Mouse (Mus musculus) B cell, adult 2 months (primary cell): ENCODE measurements around the gene Soat2.
"Not testable (repeated sequence)": the region's sequence is repeated elsewhere in the genome, so short reads cannot be mapped to it uniquely, and the experiment has no call there.

ENCODE experiments used
- DNase-seq, 2 experiments: peaks; one replicate each; pipeline ENCODE4 v3.0.0; 2022

Gene Soat2

DNA sequence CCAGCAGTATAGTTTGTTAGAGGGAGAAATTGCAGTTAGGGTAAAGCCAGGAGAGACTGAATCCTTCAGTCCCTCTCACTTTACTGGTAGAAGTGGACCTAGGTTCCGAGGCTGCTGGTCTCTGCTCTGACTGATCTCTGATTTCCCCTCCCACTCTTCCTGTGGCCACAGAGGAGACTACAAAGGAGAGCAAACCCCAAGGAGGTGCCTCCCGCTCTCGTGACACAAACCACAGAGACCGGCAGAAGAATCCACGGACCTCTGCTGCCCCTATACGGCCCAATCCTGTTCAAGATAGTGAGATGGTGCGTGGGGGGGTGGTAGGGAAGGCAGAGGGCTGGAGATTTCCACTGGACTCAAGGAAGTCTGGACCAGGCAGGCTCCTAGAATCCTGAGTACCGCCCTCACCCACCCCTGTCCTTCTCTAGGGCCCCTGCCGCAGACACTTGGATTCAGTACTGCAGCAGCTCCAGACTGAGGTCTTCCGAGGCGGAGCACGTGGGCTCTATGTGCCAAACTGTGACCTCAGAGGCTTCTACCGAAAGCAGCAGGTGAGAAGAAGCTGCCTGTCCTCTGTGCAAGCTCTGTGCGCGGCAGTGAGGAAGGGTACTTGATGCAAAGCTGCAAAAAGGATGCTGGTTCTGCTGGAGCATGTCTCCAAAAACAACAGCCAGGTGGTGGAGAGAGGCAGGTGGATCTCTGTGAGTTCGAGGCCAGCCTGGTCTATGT is 2.5 kb upstream of the Soat2 start:
- no peak for DNase-seq

DNA sequence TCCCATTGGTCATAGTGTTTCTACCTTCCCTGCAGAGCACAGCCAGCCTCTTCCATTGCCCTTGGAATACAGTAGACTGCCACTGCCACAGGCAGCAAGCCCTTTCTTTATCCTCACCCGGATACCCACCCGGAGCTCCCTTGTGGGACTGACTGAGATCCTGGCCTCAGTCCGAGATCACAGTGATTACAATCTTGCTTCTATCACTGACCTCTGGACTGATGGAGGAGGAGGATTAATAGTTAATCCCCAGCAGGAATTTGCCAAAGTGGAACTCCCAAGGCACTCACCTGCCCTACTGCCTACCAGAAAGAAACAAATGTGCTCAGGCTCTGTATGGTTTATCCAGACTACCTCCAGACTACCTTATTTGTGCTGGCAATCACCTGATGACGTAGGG is 765 bp upstream of the Soat2 start:
- no peak for DNase-seq

GRCm38 (mm10) chr15:102152646-102153045 is 2.3 kb downstream of the Soat2 start:
- DNase-seq = no peak

DNA sequence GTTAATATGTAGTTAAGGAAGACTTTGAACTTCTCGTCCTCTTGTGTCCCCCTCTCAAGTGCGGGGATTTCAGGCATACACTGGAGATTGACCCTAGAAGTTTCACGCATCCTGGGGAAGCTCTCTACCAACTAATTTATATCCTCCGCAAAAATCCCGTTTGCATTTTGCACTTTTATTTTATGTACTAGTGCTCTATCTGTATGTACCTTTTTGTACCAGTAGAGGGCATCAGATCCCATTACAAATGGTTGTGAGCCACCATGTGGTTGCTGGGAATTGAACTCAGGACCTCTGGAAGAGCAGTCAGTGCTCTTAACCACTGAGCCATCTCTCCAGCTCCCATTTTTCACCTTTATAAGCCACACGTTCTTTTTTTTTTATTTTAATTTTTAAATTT is 4.7 kb downstream of the Soat2 start:
- DNase-seq = not testable (repeated sequence)

DNA sequence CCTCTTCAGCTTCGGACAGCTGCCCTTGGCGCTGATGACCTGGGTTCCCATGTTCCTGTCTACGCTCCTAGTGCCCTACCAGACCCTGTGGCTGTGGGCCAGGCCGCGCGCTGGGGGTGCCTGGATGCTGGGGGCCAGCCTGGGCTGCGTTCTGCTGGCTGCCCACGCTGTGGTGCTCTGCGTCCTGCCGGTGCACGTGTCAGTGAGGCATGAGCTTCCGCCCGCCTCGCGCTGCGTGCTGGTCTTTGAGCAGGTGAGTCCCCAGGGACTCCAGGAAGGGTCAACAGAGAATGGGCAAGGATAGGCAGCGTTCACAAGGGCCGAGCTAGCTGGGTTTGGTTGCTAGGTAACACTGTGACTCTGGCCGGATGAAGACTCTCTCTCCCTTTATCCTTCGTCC is 6.5 kb downstream of the Soat2 start:
- DNase-seq = no peak

- DNase-seq = no peak
Observed at GRCm38 (mm10) chr15:102160415-102161060, 10.2 kb downstream of the Soat2 start.

DNA sequence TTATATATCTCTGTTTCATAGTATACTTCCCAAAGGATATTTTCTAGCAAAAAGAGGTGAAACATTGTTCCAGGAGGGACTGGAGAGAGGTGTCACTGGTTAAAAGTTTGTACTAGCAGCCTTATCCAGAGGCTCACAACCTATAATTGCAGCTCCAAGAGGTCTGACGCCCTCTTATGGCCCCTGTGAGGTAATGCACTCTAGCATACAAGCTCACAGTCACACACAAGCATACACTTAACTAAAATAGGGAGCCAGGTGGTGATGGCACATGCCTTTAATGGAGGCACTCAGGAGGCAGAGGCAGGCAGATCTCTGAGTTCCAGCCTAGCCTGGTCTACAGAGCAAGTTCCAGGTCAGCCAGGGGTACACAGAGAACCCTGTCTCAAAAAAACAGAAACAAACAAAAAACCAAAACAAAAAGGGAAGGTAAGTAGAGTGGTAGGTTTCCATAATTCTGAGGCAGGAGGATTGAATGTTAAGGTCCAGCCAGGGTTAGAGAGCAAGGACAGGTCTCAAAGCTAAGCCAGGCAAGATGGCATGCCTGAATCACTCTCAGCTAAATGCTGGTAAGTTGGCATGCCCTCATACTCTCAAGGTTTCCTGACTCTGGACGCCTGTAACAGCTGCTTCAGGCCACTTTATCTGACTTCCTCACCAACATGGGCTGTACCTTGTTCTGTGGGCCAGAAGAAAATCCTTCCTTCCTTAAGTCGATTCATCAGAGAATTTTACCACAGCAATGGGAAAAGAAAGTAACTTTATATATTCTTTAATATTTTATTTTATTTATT is 13.8 kb downstream of the Soat2 start:
- DNase-seq = no peak

- no peak for DNase-seq
Observed at GRCm38 (mm10) chr15:102165468-102166100, 15.3 kb downstream of the Soat2 start.

DNA sequence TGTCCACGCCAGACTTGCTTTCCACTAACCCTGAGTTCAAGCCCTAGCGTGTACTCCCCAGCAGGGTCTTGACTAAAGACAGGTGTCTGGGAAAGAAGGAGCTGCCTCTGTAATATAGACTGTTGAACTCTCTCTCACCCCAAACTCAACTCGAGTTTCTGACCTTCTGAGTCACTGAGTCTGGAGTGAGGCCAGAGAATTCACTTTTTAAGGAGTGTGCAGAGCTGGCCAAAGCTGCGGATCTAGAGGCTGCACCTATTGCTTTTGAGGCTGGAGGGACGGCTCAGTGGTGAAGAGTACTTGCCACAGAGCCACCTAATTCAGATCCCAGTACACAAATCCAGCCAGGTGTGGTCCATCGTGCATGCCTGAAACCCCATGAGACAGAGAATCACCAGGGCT is 17.3 kb downstream of the Soat2 start:
- no peak for DNase-seq

DNA sequence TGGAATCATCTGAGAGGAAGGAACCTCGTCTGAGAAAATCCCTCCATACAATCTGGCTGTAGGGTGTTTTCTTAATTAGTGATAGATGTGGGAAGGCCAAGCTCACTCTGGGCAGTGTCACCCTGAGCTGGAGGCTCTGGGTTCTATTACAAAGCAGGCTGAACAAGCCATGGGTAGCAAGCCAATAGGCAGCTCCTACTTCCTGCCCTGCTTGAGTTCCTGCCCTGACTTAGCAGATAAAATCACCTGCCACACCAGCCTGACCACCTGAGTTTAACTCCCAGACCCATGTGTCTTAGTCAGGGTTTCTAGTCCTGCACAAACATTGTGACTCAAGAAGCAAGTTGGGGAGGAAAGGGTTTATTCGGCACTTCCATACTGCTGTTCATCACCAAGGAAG is 18.7 kb downstream of the Soat2 start:
- DNase-seq = no peak

- DNase-seq = no peak
Observed at GRCm38 (mm10) chr15:102173581-102173980, 23.3 kb downstream of the Soat2 start.

- DNase-seq = no peak
Observed at GRCm38 (mm10) chr15:102175736-102176319, 25.5 kb downstream of the Soat2 start.

DNA sequence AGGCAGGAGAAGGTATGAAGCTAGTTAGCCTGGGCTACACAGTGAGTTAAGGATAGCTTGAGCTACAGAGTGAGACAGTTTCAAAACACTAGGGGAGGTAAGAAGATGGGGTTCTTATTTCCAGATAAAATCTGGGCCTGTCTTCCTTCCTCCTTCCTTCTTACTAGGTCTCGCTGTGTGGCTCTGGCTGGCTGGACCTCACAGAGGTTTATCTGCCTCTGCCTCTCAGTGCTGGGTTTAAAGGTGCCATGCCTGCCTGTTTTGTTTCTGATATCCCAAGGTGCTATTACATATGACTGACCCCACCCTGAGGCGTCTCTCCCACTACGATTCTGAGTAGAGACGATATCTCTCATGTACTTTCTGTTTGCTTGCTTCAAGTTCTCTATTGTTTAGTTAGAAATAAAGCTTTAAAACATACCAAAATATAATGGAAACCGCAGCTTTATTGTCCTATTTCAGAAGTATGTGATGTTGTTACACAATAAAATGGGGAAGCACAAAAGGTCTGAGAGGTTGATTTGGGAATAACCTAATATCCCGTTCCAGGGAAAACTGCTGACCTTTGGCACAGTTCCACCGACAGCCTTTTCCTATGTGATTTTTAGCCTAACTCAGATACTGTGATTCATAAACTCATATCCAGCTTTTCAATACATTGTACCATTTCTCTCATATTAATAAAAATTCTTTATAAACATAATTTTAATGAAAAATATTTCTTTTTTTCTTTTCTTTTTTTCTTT is 26.4 kb downstream of the Soat2 start:
- DNase-seq = no peak

- no peak for DNase-seq
Observed at GRCm38 (mm10) chr15:102177417-102177816, 27.1 kb downstream of the Soat2 start.

GRCm38 (mm10) chr15:102178279-102178678 is 28.0 kb downstream of the Soat2 start:
- peak; percentile 91 for DNase-seq

DNA sequence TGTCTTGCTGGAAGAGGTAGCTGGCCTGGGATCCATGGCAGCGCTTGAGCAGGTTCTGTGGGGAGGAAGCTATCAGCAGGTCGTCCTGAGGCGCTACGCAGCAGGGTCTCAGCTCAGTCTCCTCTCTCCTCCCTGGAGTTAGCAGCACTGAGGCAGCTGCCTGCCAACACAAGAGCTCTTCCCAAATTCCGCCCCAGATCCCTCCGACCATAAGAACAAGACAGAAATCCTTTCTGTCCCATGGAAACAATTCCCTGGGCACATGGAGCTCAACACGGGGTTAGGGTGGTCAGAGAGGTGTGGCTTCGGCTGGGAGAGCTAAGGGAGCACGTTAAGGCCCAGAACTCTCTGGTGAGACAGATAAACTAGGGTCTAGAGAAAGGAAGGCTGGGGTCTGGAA is 28.8 kb downstream of the Soat2 start:
- DNase-seq = no peak

DNA sequence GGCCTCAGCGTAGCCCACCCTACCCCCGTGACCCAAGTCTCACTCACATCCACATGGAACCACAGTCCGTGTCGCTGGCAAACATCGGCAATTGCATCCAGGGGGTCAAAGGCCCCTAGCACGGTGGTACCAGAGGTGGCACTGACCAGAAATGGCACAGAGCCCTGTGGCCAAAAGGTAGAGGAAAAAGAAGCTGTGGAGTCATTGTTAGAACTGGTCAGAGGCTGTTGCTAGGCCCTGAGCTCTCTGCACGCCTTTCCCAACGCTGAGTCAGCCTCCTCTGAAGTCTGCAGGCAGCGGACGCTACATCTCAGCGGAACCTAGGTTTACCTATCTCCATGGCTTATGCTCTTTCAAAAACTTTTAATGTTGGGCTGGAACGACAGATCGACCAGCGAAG is 29.6 kb downstream of the Soat2 start:
- no peak for DNase-seq

DNA sequence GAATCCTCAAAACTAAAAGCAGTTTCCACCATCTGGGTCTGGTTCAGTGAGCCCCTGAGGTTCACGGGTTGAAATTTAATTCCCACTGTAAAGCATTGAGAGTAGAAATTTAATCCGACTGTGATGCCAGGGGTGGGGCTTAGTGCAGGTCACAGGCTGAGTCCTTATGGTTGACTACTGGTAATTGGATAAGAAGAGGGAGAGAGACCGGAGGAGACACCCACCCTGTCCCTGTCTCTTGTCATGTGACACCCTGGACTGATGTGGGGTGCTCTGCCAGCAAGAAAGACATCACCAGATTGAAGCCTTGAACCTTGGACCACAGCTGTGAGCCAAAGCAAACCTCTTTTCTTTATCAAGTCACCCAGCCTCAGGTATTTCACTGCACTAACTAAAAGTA is 32.8 kb downstream of the Soat2 start:
- DNase-seq = no peak

DNA sequence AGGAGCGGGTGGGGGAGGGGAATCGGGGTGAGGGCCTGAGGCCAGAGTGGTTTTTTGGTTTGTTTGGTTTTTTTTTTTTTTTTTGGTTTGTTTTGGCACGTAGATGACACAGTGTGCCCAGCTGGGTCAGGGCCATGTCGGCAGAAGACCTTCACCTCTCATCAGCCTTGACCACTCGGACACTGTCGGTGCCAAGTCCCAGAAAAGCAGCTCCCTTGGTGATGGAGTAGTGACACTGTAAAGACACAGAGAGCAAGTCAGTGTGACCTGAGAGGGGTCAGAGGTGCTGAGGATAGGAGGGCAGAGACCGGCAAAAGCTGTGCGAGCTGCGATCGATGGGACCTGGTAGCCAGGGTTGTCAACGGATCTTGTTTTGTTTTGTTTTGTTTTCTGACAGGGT is 35.9 kb downstream of the Soat2 start:
- DNase-seq = no peak

DNA sequence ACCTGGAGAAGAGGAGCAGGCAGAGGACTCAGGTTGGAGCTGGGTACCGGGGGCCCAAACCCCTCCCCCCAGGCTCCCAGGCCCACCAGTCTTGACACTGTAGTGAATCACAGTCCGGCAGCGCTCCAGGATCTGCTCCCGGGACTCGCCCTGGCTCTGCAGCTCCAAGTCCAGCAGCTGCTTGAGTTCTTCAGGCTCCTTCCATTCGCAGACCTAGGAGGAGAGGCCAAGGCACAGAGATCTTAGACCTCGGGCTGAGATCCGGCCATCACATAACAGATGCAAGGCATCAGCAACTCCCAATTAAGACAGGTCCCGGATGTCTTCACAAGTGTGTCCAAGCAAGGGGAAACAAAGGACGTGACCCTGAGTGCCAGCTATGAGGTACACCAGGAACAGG is 37.8 kb downstream of the Soat2 start:
- no peak for DNase-seq

DNA sequence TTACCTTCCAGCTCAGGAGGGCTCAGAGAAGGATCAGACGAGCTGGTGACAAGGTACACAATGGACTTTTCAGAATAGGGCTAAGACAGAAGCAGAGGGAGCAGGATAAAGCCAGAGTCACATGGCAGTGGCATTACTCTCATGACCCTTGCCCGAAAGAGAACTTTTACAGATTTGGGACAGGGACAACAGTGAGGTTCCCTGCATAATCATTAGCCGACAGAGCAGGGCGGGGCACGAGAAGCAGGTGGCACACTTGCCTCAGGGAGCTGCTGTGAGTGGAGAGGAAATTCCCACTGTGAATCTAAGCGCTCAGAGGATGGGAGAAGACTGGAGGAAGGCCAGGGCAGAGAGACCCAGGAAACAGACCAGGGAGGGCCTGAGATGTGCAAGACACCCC is 38.6 kb downstream of the Soat2 start:
- no peak for DNase-seq

GRCm38 (mm10) chr15:102191699-102192098 is 41.4 kb downstream of the Soat2 start:
- no peak for DNase-seq
